Mouse (Mus musculus): ENCODE data around the gene Mcoln3. TPM values are rescaled to one million over a fixed set of nuclear protein-coding genes. Genes with fewer than 3 reads are reported as not detected.

The Mcoln3 gene
- polyA plus RNA-seq, 1 experiment from 2014 or later, result 137 TPM

DNA sequence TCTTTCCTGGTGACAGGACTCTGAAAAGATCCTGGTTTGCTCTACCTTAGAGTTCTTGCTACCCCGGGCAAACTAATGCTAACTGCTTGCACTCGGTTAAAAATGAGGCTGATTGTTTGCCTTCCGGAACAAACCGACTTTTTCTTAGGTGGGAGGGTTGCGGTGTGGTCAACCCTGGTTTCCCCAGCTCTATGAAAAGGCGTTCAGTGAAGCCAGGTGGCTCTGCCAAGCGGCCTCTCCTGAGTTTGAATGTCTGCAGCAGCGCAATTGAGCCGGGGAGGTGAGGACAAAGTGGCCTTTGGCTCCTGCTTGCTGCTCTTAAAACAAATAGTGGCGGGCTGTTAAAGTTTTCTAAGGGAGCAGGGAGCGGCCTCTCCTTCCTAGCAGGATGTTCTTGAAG is 33.3 kb downstream of the Mcoln3 start:
- WGBS, result 16% methylated on average over 11 of the region's 11 CpGs
- Histone ChIP-seq H3K4me1 (replicated peaks; ENCODE audit: control insufficient read depth, insufficient read depth, low read length) (no peaks in the 10 kb centered on the region), H3K9ac (ENCODE audit: low read depth, low read length) (peak overlapping the region; percentile 46), H3K27me3 (replicated peaks; ENCODE audit: control insufficient read depth, insufficient read depth, low read length) (no peaks in the 10 kb centered on the region), H3K27ac (ENCODE audit: low read depth, low read length) (peak overlapping the region; percentile 68), H3K4me2 (replicated peaks; ENCODE audit: low read depth) (peak overlapping the region; percentile 91), H3K4me3 (ENCODE audit: low read depth, low read length) (peak overlapping the region; percentile 51), H3K9me3 (ENCODE audit: control insufficient read depth) (no peaks in the 10 kb centered on the region), H3K36me3 (ENCODE audit: control insufficient read depth, insufficient read depth) (no peaks in the 10 kb centered on the region)
- TF ChIP-seq CTCF (IDR thresholded peaks at IDR 0.05; ENCODE audit: low read depth), result no peak
- ATAC-seq, result peak; percentile 63

DNA sequence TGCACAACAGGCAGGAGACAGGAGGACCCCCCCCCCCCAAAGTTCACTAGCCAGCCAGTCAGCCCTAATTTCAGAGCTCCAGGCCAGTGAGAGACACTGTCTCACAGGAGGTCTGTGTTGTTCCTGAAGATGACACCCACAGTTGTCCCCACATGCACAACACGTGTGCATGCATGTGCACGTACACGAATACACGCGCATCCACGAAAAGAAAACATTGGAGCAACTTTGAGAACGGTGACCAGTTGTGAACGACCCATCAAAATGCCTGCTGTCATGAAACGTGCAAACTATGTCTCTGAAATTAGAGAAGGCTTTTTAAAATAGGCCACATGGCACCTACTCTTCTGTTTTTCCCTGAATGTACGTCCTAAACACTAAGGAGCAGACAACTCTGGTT is 34.1 kb downstream of the Mcoln3 start:
- H3K27me3 ChIP-seq (replicated peaks; ENCODE audit: control insufficient read depth, insufficient read depth, low read length), result no peaks in the 10 kb centered on the region
- H3K9ac ChIP-seq (ENCODE audit: low read depth, low read length), result no peak overlapping the region
- no peak overlapping the region for H3K4me3 ChIP-seq (ENCODE audit: low read depth, low read length)
- no peak overlapping the region for H3K27ac ChIP-seq (ENCODE audit: low read depth, low read length)
- peaks cover 4% of the 10 kb centered on the region; the same call in 1 of the 2 replicates for H3K4me1 ChIP-seq (replicated peaks; ENCODE audit: control insufficient read depth, insufficient read depth, low read length)
- no peak for ATAC-seq
- no peak for TF ChIP-seq CTCF (IDR thresholded peaks at IDR 0.05; ENCODE audit: low read depth)
- peak overlapping the region; percentile 91; the same call in 1 of the 2 replicates for H3K4me2 ChIP-seq (replicated peaks; ENCODE audit: low read depth)
- H3K36me3 ChIP-seq (ENCODE audit: control insufficient read depth, insufficient read depth), result no peaks in the 10 kb centered on the region
- 92% methylated on average over 10 of the region's 10 CpGs for WGBS
- H3K9me3 ChIP-seq (ENCODE audit: control insufficient read depth), result no peaks in the 10 kb centered on the region

DNA sequence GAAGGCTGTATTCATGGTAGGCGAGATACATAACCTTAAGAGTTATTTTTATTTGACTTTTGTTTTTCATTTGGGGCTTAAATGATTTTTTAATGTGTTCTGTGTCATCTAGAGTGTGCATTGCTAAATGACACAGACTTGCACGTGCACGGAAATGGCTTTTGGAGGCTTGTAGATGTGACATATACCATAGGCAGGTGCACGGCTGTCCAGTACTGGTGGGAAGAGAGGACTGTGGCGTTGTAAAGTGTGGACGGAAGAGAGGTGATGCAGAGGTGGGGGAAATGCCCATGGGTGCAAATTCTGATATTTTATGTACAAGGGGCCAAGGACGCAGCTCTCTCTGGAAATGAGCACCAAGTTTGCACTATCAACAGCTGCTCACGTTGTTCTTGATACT is 34.5 kb downstream of the Mcoln3 start:
- TF ChIP-seq CTCF (IDR thresholded peaks at IDR 0.05; ENCODE audit: low read depth), result no peak
- WGBS, result 91% methylated on average over 8 of the region's 8 CpGs
- ATAC-seq, result no peak

DNA sequence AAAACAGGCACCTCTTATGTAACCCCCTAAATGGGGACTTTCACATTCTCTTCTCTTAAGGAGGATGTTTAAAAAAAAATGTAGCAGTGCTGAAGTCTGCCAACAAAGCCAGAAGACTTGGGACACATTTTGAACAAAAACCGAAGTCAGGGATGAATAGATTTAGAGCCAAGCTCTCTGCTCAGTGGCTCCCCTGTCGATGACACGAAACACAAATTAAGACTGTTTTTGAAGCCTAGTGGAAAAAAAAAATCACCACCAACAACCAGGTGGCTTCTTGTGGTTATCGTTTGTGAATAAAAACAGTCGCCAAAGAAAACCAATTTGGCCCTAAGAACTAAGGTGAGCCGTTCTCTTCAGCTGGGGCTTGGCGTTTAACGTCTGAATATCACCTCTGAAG is 35.1 kb downstream of the Mcoln3 start:
- H3K9me3 ChIP-seq (ENCODE audit: control insufficient read depth), result no peaks in the 10 kb centered on the region
- H3K27me3 ChIP-seq (replicated peaks; ENCODE audit: control insufficient read depth, insufficient read depth, low read length), result no peaks in the 10 kb centered on the region
- TF ChIP-seq CTCF (IDR thresholded peaks at IDR 0.05; ENCODE audit: low read depth), result no peak
- H3K36me3 ChIP-seq (ENCODE audit: control insufficient read depth, insufficient read depth), result no peaks in the 10 kb centered on the region
- WGBS, result 89% methylated on average over 8 of the region's 8 CpGs
- no peak for ATAC-seq
- no peak overlapping the region for H3K9ac ChIP-seq (ENCODE audit: low read depth, low read length)
- peaks cover 6% of the 10 kb centered on the region; the same call in 1 of the 2 replicates for H3K4me1 ChIP-seq (replicated peaks; ENCODE audit: control insufficient read depth, insufficient read depth, low read length)
- no peak overlapping the region for H3K4me2 ChIP-seq (replicated peaks; ENCODE audit: low read depth)
- no peak overlapping the region for H3K27ac ChIP-seq (ENCODE audit: low read depth, low read length)
- no peak overlapping the region for H3K4me3 ChIP-seq (ENCODE audit: low read depth, low read length)

More for the DNA sequence above, 34.5 kb downstream of the Mcoln3 start:
- no peak overlapping the region for H3K27ac ChIP-seq (ENCODE audit: low read depth, low read length)
- no peak overlapping the region for H3K4me2 ChIP-seq (replicated peaks; ENCODE audit: low read depth)
- no peaks in the 10 kb centered on the region for H3K27me3 ChIP-seq (replicated peaks; ENCODE audit: control insufficient read depth, insufficient read depth, low read length)
- no peak overlapping the region for H3K4me3 ChIP-seq (ENCODE audit: low read depth, low read length)
- no peaks in the 10 kb centered on the region for H3K36me3 ChIP-seq (ENCODE audit: control insufficient read depth, insufficient read depth)
- H3K9me3 ChIP-seq (ENCODE audit: control insufficient read depth), result no peaks in the 10 kb centered on the region
- peaks cover 6% of the 10 kb centered on the region; the same call in 1 of the 2 replicates for H3K4me1 ChIP-seq (replicated peaks; ENCODE audit: control insufficient read depth, insufficient read depth, low read length)
- H3K9ac ChIP-seq (ENCODE audit: low read depth, low read length), result no peak overlapping the region

DNA sequence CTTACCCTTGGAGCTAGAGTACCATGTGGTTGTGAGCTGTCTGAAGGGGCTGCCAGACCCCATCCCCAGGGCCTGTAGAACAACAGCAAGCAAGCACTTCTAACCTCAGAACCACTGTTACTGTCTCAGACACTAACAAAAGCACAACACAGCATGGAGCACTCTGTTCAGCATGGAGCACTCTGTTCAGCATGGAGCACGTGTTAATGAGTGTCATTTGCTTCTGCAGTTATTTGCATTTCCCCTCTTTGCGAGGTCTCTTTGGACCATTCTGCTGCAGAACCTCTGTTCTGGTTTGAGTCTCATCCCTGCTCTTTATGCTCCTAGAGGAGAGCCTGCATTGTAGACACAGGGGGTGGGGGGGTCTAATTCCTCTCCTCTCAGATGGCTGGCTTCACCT is 35.7 kb downstream of the Mcoln3 start:
- Histone ChIP-seq H3K4me2 (replicated peaks; ENCODE audit: low read depth) (no peak overlapping the region), H3K4me1 (replicated peaks; ENCODE audit: control insufficient read depth, insufficient read depth, low read length) (peaks cover 6% of the 10 kb centered on the region; the same call in 1 of the 2 replicates), H3K9ac (ENCODE audit: low read depth, low read length) (no peak overlapping the region), H3K36me3 (ENCODE audit: control insufficient read depth, insufficient read depth) (no peaks in the 10 kb centered on the region), H3K27ac (ENCODE audit: low read depth, low read length) (no peak overlapping the region), H3K9me3 (ENCODE audit: control insufficient read depth) (no peaks in the 10 kb centered on the region), H3K4me3 (ENCODE audit: low read depth, low read length) (no peak overlapping the region), H3K27me3 (replicated peaks; ENCODE audit: control insufficient read depth, insufficient read depth, low read length) (no peaks in the 10 kb centered on the region)
- no peak for TF ChIP-seq CTCF (IDR thresholded peaks at IDR 0.05; ENCODE audit: low read depth)
- no peak for ATAC-seq
- WGBS, result 88% methylated on average over 2 of the region's 2 CpGs

DNA sequence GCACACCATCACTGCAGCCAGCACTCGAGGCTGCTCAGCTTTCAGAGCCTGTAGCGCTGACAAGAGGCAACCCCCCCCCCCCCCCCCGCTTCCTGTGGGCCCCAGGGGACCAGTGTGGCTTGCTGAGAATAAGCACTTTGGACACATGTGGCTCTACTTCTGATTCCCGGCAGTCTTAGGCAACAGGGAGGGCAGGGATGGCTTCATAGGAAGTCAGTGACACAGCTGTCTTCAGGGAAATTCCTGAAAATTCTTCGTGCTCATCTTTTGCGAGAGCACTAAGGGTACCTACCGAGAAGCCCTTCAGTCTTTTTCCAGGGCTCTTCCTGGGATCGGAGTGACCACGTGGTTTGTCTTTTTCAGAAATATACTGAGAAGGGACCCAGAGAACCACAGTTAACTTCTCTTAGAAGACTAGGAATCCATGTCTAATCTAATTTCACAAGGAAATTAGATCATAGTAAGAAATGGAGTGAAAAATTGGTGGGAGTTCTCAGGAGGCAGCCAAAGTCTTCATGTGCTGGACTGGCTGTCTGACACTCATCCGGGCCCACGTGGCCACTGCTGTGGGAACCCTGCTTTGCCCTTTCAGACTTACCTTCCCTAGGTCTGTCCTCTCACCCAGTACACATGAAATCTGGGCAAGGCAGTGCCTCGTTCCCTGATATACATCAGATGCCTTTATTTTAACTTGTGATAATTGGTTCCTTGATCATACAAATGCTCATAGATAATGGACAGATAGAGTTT is 36.8 kb downstream of the Mcoln3 start:
- Histone ChIP-seq H3K9me3 (ENCODE audit: control insufficient read depth) (no peaks in the 10 kb centered on the region), H3K4me2 (replicated peaks; ENCODE audit: low read depth) (no peak overlapping the region), H3K27me3 (replicated peaks; ENCODE audit: control insufficient read depth, insufficient read depth, low read length) (no peaks in the 10 kb centered on the region), H3K36me3 (ENCODE audit: control insufficient read depth, insufficient read depth) (no peaks in the 10 kb centered on the region), H3K27ac (ENCODE audit: low read depth, low read length) (no peak overlapping the region), H3K4me3 (ENCODE audit: low read depth, low read length) (no peak overlapping the region), H3K9ac (ENCODE audit: low read depth, low read length) (no peak overlapping the region), H3K4me1 (replicated peaks; ENCODE audit: control insufficient read depth, insufficient read depth, low read length) (peaks cover 6% of the 10 kb centered on the region; the same call in 1 of the 2 replicates)
- 52% methylated on average over 12 of the region's 12 CpGs for WGBS
- TF ChIP-seq CTCF (IDR thresholded peaks at IDR 0.05; ENCODE audit: low read depth), result no peak
- ATAC-seq, result no peak
